ENCODE assay signal across 10 mouse cellular contexts in genomic region chr7:78883016-78883725, GRCm38 (mm10). TPM values are rescaled to one million over a fixed set of nuclear protein-coding genes. Genes with fewer than 3 reads are reported as not detected.
DNase-seq lines count a peak whose midpoint lies in the region; ATAC-seq and TF ChIP-seq lines count a peak whose summit lies in the region.
"Had no signal": no experiment of that assay in that cellular context is flagged by ENCODE, and none has a peak within 500 bp of the region (broad histone marks: within the 10 kb centered on the region; RNA-seq: fewer than 3 reads in every experiment).

No protein-coding gene starts in this region.

- H3K36me3 ChIP-seq in kidney, embryonic 15.5 days: no peaks in the 10 kb centered on the region
- H3K36me3 ChIP-seq in embryonic facial prominence, embryonic 12.5 days: no peaks in the 10 kb centered on the region
- H3K36me3 ChIP-seq in intestine, embryonic 15.5 days: no peaks in the 10 kb centered on the region
- H3K36me3 ChIP-seq in neural tube, embryonic 14.5 days (ENCODE audit: control insufficient read depth, insufficient read depth, low read length): no peaks in the 10 kb centered on the region
- H3K36me3 ChIP-seq in liver, postnatal 0 days (replicated peaks; ENCODE audit: insufficient read depth, low read length): no peaks in the 10 kb centered on the region
- H3K36me3 ChIP-seq: G1E had no signal

- 0 out of 2 replicates have a peak, but pooled peaks have one; percentile 26 for ATAC-seq in kidney, embryonic 15.5 days (replicated peaks; ENCODE audit: low FRiP score)
- no peak for ATAC-seq in embryonic facial prominence, embryonic 12.5 days (ENCODE audit: insufficient number of reproducible peaks, insufficient read depth, low FRiP score, low TSS enrichment)
- ATAC-seq in intestine, embryonic 15.5 days: no peak
- ATAC-seq in neural tube, embryonic 14.5 days (ENCODE audit: low read depth): peak; percentile 15; the same call in 1 of the 2 replicates
- no peak for ATAC-seq in liver, postnatal 0 days

- no peaks in the 10 kb centered on the region for H3K9me3 ChIP-seq in kidney, embryonic 15.5 days (replicated peaks)
- H3K9me3 ChIP-seq in embryonic facial prominence, embryonic 12.5 days: no peaks in the 10 kb centered on the region
- H3K9me3 ChIP-seq in intestine, embryonic 15.5 days: no peaks in the 10 kb centered on the region
- no peaks in the 10 kb centered on the region for H3K9me3 ChIP-seq in neural tube, embryonic 14.5 days (ENCODE audit: control insufficient read depth, low read length)
- no peaks in the 10 kb centered on the region for H3K9me3 ChIP-seq in liver, postnatal 0 days (ENCODE audit: low read length)
- H3K9me3 ChIP-seq: G1E had no signal

- TF ChIP-seq CTCF in liver, postnatal 0 days (IDR thresholded peaks at IDR 0.05; ENCODE audit: low read depth): no peak

- no peak overlapping the region for H3K9ac ChIP-seq in kidney, embryonic 15.5 days
- peak overlapping the region; percentile 38; the same call in 1 of the 2 replicates for H3K9ac ChIP-seq in embryonic facial prominence, embryonic 12.5 days
- no peak overlapping the region for H3K9ac ChIP-seq in intestine, embryonic 15.5 days
- H3K9ac ChIP-seq in neural tube, embryonic 14.5 days (replicated peaks; ENCODE audit: low read depth, low read length): peak overlapping the region; percentile 70
- no peak overlapping the region for H3K9ac ChIP-seq in liver, postnatal 0 days (replicated peaks)

- H3K27ac ChIP-seq in kidney, embryonic 15.5 days: no peak overlapping the region
- H3K27ac ChIP-seq in embryonic facial prominence, embryonic 12.5 days: no peak overlapping the region
- H3K27ac ChIP-seq in intestine, embryonic 15.5 days: no peak overlapping the region
- peak overlapping the region; percentile 79 for H3K27ac ChIP-seq in neural tube, embryonic 14.5 days (ENCODE audit: low read depth, low read length)
- no peak overlapping the region for H3K27ac ChIP-seq in liver, postnatal 0 days (ENCODE audit: low read depth)

- no peak for TF ChIP-seq EP300 in liver, postnatal 0 days (IDR thresholded peaks at IDR 0.05; ENCODE audit: low read depth)

- no peak for DNase-seq in kidney, postnatal 10 days
- DNase-seq in ovary, postnatal 10 days (ENCODE audit: low spot score): no peak
- DNase-seq in thymus, postnatal 0 days (ENCODE audit: low spot score): no peak
- DNase-seq in liver, postnatal 0 days: no peak
- DNase-seq: cerebellum, adult 8-10 months had no signal

- peak overlapping the region; percentile 29 for H3K4me3 ChIP-seq in kidney, embryonic 15.5 days (replicated peaks)
- peak overlapping the region; percentile 26 for H3K4me3 ChIP-seq in embryonic facial prominence, embryonic 12.5 days
- H3K4me3 ChIP-seq in intestine, embryonic 15.5 days (replicated peaks): peak overlapping the region; percentile 23
- H3K4me3 ChIP-seq in neural tube, embryonic 14.5 days (ENCODE audit: low read depth, low read length): peak overlapping the region; percentile 58
- no peak overlapping the region for H3K4me3 ChIP-seq in liver, postnatal 0 days (ENCODE audit: low read depth, low read length)

- H3K4me2 ChIP-seq in kidney, embryonic 15.5 days: peak overlapping the region; percentile 51
- peak overlapping the region; percentile 56 for H3K4me2 ChIP-seq in embryonic facial prominence, embryonic 12.5 days (replicated peaks)
- peak overlapping the region; percentile 48 for H3K4me2 ChIP-seq in intestine, embryonic 15.5 days (replicated peaks)
- H3K4me2 ChIP-seq in neural tube, embryonic 14.5 days (ENCODE audit: low read depth, low read length): peak overlapping the region; percentile 72
- no peak overlapping the region for H3K4me2 ChIP-seq in liver, postnatal 0 days (ENCODE audit: low read depth, low read length)

- WGBS in kidney, embryonic 15.5 days: 1% methylated on average over 34 of the region's 34 CpGs
- 3% methylated on average over 34 of the region's 34 CpGs for WGBS in embryonic facial prominence, embryonic 12.5 days
- 3% methylated on average over 34 of the region's 34 CpGs for WGBS in intestine, embryonic 15.5 days
- WGBS in neural tube, embryonic 14.5 days: under 1% methylated on average over 33 of the region's 34 CpGs
- WGBS in liver, postnatal 0 days (ENCODE audit: insufficient replicate concordance): 5% methylated on average over 34 of the region's 34 CpGs

- peaks cover 86% of the 10 kb centered on the region for H3K27me3 ChIP-seq in kidney, embryonic 15.5 days
- H3K27me3 ChIP-seq in embryonic facial prominence, embryonic 12.5 days: peaks cover 54% of the 10 kb centered on the region
- H3K27me3 ChIP-seq in intestine, embryonic 15.5 days (replicated peaks): peaks cover 38% of the 10 kb centered on the region
- H3K27me3 ChIP-seq in neural tube, embryonic 14.5 days (ENCODE audit: control insufficient read depth, insufficient read depth, low read length): peaks cover 3% of the 10 kb centered on the region; the same call in 1 of the 2 replicates
- H3K27me3 ChIP-seq in liver, postnatal 0 days (ENCODE audit: insufficient read depth, low read length): peaks cover 51% of the 10 kb centered on the region

- peaks cover 28% of the 10 kb centered on the region for H3K4me1 ChIP-seq in kidney, embryonic 15.5 days
- H3K4me1 ChIP-seq in embryonic facial prominence, embryonic 12.5 days: peaks cover 25% of the 10 kb centered on the region; the same call in 1 of the 2 replicates
- peaks cover 11% of the 10 kb centered on the region; the same call in 1 of the 2 replicates for H3K4me1 ChIP-seq in intestine, embryonic 15.5 days (replicated peaks)
- peaks cover 43% of the 10 kb centered on the region for H3K4me1 ChIP-seq in neural tube, embryonic 14.5 days (ENCODE audit: control insufficient read depth, insufficient read depth, low read length)
- H3K4me1 ChIP-seq in liver, postnatal 0 days (ENCODE audit: insufficient read depth): no peaks in the 10 kb centered on the region

RNA-seq across cellular contexts. Expression of gene Aen, which starts 12.5 kb away (rescaled TPM):
- polyA plus RNA-seq in kidney, embryonic 15.5 days (2015; fragmentation: Nextera tagmentation; extraction: Ambion mirVana): 47.1 and 47.9 TPM in 2 replicates
- polyA plus RNA-seq in embryonic facial prominence, embryonic 12.5 days (2016; fragmentation: Nextera tagmentation; extraction: Ambion mirVana): 43.4 and 45.8 TPM in 2 replicates
- 35.6 and 40.6 TPM in 2 replicates for polyA plus RNA-seq in intestine, embryonic 15.5 days (2015; fragmentation: Nextera tagmentation; extraction: Ambion mirVana)
- polyA plus RNA-seq in neural tube, embryonic 14.5 days (2014; fragmentation: Nextera tagmentation; extraction: Ambion mirVana): 38.9 and 47.5 TPM in 2 replicates
- 45.4 and 45.7 TPM in 2 replicates for polyA plus RNA-seq in thymus, postnatal 0 days (2015; fragmentation: Nextera tagmentation; extraction: Ambion mirVana)
- 15.1 and 15.9 TPM in 2 replicates for polyA plus RNA-seq in liver, postnatal 0 days (2015; fragmentation: Nextera tagmentation; extraction: Ambion mirVana)

RNA-seq across cellular contexts. Expression of gene Isg20, which starts 30.1 kb away (rescaled TPM):
- 1.9 and 4.6 TPM in 2 replicates for polyA plus RNA-seq in kidney, embryonic 15.5 days (2015; fragmentation: Nextera tagmentation; extraction: Ambion mirVana)
- polyA plus RNA-seq in embryonic facial prominence, embryonic 12.5 days (2016; fragmentation: Nextera tagmentation; extraction: Ambion mirVana): 0.59 TPM in 1 of 2 replicates, not detected in the other
- 4.5 and 5.8 TPM in 2 replicates for polyA plus RNA-seq in intestine, embryonic 15.5 days (2015; fragmentation: Nextera tagmentation; extraction: Ambion mirVana)
- 0.77 and 1.3 TPM in 2 replicates for polyA plus RNA-seq in neural tube, embryonic 14.5 days (2014; fragmentation: Nextera tagmentation; extraction: Ambion mirVana)
- polyA plus RNA-seq in thymus, postnatal 0 days (2015; fragmentation: Nextera tagmentation; extraction: Ambion mirVana): 136 and 152 TPM in 2 replicates
- polyA plus RNA-seq in liver, postnatal 0 days (2015; fragmentation: Nextera tagmentation; extraction: Ambion mirVana): 108 and 111 TPM in 2 replicates

RNA-seq across cellular contexts. Expression of gene Det1, which starts 36.1 kb away (rescaled TPM):
- polyA plus RNA-seq in kidney, embryonic 15.5 days (2015; fragmentation: Nextera tagmentation; extraction: Ambion mirVana): 18.5 and 19.1 TPM in 2 replicates
- polyA plus RNA-seq in embryonic facial prominence, embryonic 12.5 days (2016; fragmentation: Nextera tagmentation; extraction: Ambion mirVana): 23.7 and 24.8 TPM in 2 replicates
- polyA plus RNA-seq in intestine, embryonic 15.5 days (2015; fragmentation: Nextera tagmentation; extraction: Ambion mirVana): 15.1 and 15.7 TPM in 2 replicates
- polyA plus RNA-seq in neural tube, embryonic 14.5 days (2014; fragmentation: Nextera tagmentation; extraction: Ambion mirVana): 12.9 and 14.9 TPM in 2 replicates
- polyA plus RNA-seq in thymus, postnatal 0 days (2015; fragmentation: Nextera tagmentation; extraction: Ambion mirVana): 21.4 and 22.5 TPM in 2 replicates
- 7.9 and 8.1 TPM in 2 replicates for polyA plus RNA-seq in liver, postnatal 0 days (2015; fragmentation: Nextera tagmentation; extraction: Ambion mirVana)

Comparison
In these comparisons a context has a peak if more than half of its experiments do, and no peak if none do; other contexts are left out.
1. ATAC-seq: peak in kidney, embryonic 15.5 days (single experiment) and neural tube, embryonic 14.5 days (single experiment); none in embryonic facial prominence, embryonic 12.5 days (single experiment), intestine, embryonic 15.5 days (single experiment) and liver, postnatal 0 days (single experiment).
2. H3K9ac ChIP-seq: peak in embryonic facial prominence, embryonic 12.5 days (single experiment) and neural tube, embryonic 14.5 days (single experiment); none in kidney, embryonic 15.5 days (single experiment), intestine, embryonic 15.5 days (single experiment) and liver, postnatal 0 days (single experiment).
3. RNA of gene Isg20, which starts 30.1 kb away (polyA plus RNA-seq): 136 to 152 TPM in thymus, postnatal 0 days and 108 to 111 TPM in liver, postnatal 0 days; 1.9 to 4.6 TPM in kidney, embryonic 15.5 days, 4.5 to 5.8 TPM in intestine, embryonic 15.5 days, 0.77 to 1.3 TPM in neural tube, embryonic 14.5 days and 0.59 TPM in embryonic facial prominence, embryonic 12.5 days; every median in the first group is over 10 times any median in the second.